Mouse (Mus musculus) fibroblast of lung, adult 2 months (primary cell): ENCODE data around the gene Wdr41.

Experiments
- DNase-seq: peaks from one replicate; pipeline ENCODE4 v3.0.0-alpha.2; 2011; ENCODE audit warnings: low read depth

Gene Wdr41

DNA sequence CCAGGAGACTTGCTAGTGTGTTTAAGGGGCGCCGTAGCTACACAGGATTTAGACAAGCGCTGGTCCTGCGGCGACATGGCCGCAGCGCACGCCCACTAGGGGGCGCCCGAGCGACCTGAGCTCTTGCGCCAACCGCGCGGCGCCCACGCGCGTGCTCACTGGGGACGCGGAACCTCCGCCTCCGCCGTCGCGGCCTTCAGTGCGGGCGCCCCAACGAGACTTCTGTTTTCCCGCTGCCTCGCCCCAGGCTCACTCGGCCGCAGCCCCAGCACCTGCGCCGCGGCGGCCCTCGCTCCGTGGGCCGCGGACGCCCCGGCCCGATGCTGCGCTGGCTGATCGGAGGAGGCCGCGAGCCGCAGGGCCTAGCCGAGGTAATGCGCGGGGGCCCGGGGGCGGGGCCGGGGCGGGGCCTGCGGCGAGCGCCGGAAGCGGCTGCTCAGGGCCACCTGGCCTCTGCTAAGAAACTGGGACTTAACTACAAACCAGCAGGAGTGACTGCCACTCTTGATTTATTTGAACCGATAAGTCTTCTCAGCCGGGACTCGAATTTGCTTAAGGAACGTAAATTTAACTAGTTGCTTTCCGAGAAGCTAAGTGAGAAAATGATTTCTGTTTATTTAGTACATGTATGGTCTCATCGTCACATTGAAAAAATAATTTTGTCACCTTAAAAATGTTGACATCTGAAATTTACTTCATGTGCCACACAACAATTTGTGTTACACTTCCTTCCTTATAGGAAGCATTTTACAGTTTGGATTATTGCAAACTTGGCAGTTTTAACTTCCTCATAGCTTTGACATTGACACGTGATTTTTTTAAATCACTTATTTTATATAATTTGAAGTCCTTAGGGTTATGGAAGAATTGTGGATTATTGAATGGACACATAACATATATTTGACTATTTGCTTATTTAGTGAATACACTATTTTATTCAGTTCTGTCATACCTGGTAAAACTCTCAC lies at the start of gene Wdr41:
Gene Wdr41, plus strand, starts transcription at position 126 of the 968 bp plus-strand sequence.
- DNase-seq, result peak; percentile 74

DNA sequence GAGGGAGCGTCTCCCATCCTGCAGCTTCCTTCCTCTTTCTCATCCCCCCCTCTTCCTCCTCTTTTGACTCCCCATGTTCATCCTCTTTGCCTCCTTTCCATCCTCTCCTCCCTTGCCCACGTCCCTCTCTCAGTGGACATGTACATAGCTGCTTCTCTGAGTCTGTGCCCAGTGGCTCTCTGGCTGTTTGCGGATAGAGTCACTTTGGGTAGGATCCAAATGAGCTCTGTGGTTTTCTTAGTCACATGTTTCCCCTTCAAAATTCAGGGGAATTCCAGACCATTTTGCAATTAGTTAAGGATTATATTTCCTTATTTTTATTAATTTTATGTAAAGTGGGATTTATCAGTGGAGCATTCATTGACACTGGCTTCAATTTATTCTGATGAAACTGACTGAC lies 48.1 kb upstream of the Wdr41 start:
- DNase-seq, result peak; percentile 17

DNA sequence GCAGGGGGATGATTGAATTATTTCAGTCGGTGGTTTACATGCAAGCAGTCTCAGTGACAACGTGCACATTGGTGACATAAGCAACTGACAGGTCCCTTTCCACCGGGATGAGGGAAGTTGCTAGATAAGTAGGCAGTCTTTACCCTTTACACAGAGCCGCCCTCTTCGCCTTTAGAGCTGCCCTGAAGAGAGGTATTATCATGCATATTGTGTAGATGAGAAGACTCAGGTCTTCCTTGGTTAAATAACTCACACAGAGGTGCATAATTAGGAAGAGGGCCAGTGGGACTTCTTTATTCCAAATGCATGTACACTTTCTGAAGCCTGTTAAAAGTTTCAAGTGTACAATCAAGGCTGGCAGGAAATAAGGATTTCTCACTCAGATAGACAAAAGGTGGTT lies 37.7 kb upstream of the Wdr41 start:
- DNase-seq, result no peak

DNA sequence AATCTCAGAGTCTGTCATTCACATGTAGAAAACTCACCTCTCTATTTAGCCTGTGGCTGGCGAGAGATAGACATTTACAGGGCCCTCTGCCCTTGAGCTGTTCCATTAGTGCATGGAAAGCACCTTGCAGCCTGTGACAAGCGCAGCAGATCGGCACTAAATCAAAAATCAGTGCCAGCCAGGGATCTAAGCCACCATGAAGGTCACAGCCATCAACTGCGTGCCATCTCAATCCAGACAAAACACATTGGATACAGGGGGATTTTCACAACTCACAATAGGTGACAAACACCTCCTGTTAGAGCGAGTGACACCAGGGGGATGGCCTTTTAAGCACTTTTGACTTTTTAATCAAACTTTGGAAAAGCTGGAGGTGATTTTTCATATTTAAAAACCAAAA lies 36.0 kb upstream of the Wdr41 start:
- DNase-seq, result no peak

DNA sequence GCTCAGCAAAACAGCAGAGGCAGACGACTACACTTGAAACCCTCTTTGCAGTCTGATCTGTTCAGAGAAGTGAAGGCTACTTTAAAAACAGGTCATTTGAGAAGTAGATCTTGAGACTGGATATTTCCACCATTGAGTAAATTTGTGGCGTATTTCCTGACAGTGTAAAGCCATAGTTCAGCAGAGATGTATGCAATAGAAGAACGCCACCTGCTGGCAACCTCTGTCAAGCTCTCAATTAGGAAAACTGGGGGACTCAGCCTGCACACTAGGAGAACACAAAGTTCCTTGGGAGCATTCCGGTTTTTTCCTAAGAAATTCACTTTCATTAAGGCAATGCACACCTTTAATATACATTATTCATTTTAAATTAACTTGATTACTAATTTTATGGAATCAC lies 34.9 kb upstream of the Wdr41 start:
- DNase-seq, result peak; percentile 33

DNA sequence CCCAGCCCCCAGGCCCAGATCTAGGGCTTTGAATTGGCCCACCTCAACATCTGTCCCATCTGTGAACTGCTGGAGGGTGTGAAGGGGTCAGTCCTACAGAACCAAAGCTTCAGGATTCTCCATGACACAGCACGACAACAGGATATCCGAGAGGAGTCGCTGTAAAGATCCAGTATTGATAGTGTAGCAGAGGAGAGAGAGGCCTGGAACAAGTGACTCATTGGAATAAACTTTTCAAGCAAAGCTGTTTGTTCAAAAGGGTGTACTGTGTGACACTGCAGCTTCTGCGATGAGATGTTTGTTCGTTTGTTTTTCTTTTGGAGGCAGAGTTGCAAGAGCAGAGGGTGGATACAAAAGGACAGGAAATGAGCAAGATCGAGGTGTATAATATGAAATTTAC lies 20.2 kb upstream of the Wdr41 start:
- DNase-seq, result no peak

DNA sequence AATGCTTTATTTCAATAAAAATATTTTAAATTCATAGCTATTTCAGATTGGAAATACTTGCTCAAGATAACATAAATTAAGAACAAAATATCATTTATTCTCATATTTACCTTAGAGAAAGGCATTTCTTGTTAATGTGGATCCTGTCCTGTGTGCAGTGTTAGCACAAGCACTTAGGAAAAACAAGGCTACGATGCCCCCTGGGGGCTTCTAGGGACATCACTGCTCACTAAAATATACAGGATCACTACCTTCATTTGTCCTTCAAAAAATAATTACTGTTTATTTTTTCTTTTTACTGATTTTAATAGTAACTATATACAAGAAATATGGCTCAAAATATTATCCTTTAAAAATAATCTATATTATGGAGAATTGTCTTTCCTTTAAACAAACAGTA lies 18.2 kb upstream of the Wdr41 start:
- DNase-seq, result no peak

DNA sequence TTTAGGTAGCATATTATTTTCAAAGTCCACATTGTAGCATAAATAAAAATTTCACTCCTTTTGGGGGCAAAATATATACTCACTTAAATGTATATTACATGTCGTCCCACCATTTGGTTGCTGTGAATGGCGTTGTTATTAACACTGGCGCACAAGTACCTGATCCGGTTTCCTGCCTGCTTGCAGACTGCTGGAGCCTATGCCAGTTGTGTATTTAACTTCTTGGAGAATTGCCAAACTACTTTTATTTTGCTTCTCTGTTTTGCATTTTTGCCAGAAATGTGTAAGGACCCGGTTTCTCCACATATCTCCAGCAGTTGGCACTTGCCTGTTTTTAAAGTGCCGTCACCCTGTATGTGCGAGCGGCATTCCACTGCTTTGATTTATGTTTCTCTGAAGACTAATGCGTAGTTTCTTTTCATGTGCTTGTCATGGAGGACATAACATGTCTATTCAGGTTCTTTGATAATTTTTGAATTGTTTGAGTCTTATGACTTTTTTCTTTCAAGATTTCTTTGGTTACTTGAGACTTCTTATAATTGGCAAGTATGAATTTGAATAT lies 6.1 kb upstream of the Wdr41 start:
- DNase-seq, result no peak

DNA sequence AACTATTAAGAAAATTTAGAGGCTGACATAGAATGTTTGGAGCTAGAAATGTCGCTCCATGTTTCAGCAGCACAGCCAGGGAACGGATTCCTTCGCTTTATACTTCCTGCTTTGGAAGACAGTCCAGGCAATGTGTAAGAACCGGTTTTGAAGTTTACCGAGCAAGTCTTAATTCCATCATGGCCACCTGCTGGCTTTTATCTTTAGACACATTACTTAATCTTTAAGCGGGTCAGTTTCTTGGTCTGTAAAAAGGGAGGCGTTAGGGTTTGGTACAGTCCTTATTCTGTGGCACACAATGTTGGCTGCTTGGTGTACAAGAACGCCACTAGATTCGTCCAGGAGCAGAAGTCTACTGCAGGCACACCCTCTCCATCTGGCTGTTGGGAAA lies 321 bp upstream of the Wdr41 start:
- no peak for DNase-seq

DNA sequence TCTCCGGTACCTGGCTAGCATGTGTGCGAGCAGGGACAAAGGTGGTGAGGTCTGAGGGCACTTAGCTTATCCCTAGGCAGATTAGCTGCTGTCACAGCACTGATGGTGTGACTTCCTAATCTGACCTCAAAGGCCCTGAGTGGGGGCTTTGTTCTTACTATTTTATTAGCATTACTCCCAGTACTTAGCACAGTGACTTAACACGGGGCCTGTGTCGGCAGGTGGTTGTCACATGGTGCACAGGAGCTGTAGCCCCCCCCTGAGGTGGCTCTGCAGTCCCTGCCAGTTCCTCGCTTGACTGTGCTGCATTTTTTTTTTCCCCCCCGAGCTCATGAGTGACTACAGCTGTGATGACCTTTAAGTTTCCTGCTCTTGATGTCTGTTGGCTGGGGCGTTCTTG lies 2.9 kb downstream of the Wdr41 start:
- DNase-seq, result no peak

DNA sequence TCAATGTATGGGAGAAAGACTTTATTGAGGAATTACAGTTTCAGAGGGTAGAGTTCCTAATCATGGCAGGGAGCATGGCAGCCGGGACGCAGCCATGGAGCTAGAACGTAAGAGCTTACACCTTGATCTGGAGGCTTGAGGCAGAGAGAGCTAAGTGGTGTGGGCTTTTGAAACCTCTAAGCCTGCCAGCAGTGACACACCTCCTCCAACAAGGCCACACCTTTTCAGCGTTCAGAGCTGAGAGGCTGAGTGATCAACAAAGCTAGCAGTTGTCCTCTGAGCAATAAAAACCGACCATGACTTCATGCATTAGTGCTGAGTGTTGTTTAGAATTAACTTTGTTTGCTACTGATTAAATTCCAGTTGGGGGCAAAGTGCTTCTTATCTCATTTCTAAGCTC lies 14.4 kb downstream of the Wdr41 start:
- no peak for DNase-seq

DNA sequence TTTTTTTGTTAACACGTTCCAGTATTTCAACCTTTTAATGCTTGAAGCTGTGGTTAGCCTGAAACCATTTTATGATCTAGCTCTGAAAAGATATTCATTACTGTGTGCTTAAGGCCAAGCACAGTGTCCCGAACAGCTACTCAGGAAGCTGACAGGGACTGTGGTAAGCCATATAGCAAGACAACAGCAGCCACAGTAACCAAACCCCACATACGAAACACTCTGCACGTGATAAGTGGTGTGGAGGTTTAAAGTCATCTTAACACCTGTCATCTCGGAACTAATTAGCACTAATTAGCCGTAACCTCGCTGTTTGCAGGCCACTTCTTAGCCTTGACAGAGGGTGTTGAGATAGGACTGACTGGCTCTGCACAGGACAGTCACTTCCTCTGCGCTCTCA lies 31.1 kb downstream of the Wdr41 start:
- DNase-seq, result no peak

DNA sequence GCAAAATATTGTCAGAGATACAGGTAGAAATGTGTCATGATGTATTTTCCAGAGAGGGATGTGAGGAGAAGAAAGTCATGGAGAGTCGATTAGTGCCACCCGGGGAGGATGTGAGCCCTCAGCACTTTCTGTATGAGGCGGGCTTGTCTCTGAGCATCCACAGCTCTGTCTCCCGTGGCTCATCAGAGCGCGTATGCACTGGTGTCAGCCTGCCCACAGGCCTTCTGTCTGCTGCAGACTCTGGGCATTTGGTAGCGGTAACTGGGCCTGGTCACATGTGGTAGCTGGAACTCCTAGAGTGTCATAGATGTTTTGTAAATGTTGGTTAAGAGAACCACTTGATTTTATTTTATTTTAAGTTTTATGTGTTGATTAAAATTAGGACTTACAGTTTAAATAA lies 33.1 kb downstream of the Wdr41 start:
- DNase-seq, result no peak

DNA sequence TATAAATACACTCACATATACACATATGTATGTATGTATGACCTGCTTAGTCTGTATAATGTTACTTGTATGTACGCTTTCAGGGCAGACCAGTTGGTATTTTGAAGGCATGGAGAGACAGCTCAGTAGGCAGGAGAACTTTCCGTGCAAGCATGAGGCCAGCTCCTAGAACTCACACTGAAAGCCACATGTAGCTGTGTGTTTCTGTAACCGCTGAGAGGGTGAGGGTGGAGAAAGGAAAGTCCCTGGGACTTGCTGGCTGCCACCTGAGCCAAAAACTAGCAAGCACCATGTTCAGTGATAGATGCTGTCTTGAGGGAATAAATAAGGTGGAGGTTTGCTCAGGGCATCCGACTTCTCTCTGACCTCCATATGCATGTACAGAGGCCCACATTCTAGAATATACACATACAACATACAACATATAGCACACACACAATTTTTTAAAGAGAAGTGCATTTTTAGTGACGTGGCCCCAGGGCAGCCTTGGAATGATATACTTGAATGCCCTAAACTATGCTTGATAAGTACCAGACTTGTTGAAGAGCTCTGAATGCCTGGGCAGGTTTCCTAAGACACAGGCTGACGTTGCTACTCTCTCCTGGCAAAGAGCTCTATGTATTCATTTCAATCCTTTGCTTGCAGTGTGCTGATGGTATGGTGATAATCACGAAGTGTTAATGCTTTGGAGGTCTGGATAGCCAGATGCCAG lies 35.6 kb downstream of the Wdr41 start:
- no peak for DNase-seq

DNA sequence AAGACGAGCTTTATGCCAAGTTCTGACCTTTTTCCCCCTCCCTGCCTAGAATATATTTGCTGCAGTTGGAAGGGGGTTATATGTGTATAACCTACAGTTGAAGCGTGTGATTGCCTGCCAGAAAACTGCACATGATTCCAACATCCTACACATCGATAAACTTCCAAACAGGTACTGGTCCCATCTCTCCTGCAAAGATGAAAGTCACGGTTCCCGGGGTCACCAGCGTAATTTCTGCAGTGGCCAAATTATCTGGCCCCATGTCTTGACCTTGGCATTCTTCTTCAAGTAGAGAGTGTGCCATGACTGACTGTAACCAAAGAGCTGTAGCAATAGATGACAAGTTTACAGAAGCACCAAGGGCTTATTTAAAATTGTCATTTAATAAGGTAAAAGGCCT lies 41.1 kb downstream of the Wdr41 start:
- DNase-seq, result no peak

DNA sequence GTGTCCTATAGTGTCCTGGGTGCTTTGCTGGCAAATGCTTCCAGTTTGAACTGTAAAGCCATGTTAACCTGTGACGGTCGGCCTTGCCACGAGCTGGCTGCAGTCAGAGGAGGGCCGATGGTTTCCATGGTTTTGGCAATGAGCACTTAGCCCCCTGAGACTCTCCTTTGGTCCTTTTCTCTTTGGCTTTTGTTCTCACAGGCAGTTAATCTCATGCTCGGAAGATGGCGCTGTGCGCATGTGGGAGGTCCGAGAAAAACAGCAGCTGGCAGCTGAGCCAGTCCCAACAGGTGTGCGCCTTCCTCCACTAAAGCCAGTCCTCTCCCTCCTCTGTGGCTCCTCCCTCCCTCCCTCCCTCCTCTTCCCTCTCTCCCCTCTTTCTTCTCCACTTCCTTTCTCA lies 41.8 kb downstream of the Wdr41 start:
- peak; percentile 11 for DNase-seq

DNA sequence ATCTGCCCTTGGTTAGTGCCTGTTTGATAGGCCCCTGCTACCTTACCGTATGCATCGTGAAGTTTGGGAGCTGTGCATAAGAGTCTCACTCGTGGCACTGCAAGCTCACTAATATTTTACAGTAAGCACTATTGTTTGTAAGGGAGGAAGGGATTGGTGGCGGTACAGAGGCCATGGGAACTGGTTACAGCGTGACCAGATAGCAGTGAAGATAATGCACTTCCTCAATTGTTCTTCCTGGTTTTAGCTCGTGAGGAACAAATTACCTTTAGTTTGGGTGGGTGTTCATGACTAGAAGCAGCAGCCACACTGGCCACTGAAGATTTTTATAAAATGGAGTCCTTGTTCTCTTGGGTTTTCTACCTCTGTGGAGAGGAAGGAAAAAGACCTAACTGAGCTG lies 43.2 kb downstream of the Wdr41 start:
- no peak for DNase-seq

DNA sequence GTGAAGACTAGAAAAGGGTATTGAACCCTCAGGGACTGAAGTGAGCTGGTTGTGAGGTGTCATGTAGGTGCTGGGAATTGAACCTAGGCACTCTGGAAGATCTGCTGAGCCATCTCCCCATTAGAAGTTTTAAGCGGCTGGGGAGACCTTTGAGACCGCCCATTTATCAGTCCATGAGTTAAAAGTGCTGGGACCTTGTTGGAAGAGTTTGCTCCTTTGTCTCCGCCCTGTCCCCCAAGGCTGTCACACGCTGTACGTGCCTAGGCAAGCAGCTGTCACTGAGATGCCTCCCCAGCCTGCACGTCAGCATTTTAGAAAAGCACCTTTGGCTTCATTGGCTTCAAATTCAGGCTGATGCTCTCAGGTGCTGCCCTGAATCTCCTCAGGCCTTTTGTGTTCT lies 44.1 kb downstream of the Wdr41 start:
- DNase-seq, result no peak

DNA sequence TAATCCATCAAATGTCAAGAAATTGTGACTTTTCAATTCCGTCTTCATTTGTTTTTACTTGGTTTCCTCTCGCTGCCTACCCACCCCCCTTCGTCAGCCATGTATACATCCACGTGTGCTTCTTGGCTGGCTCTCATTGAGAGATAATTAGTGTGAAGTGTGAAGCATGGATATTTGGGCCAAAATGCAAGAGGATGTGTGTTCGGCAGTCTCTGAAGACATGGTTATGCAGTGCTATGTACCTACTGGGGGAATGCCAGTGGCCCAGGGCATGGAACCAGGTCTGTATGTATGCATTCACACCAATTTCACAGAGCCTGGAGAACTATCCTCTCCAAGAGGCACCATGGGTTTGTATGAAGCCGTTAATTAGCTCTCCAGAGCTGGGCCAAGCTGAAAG lies 54.7 kb downstream of the Wdr41 start:
- DNase-seq, result no peak

DNA sequence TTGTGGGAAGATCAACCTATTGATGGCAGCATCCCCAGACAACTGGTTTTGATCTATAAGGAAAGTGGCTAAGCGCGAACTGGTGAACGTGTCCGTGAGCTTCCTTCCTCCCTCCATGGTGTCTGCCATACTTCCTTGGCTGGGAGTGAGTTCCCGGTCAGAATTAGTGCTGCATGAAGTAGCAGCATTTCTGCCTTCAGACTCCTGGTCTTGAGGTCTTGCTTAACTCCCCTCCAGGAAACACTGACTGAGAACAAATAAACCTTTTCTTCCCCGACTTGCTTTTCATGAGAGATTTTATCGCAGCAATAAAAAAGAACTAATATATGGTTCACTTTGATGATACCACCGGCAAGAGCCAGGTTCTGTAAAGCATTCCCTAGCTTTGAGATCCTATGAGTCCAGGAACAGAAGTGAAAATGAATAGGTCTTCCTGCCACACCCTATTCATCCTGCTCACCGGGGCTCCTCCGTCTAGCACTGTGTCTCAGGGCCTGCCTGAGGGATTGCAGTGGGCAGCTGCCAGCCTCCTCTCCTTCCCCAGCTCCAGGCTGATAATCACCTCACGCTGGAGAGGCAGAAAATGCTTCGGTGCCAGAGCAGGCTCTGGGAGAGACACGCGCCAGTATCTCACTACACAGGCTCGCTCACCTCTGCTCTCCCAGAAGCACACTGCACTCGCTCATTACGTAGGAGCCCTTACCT lies 56.1 kb downstream of the Wdr41 start:
- no peak for DNase-seq

DNA sequence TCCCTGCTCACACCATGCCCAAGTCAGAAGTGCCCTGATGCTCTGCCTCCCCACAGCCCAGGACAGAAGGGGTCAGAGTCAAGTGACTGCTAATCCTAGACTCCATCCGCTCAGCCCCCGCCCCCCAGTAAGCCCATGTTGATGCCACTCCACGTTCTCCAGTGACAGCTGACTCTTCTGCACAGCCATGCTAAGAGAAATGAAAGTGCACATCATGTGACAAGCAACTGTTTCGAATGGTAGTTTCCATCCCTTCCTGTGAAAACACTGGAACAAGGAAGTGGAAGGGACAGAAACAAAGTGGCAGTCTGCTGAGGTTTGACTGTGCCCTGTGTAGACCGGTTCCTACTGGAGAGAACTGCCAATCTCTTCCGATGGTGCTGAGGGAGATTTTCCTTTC lies 56.8 kb downstream of the Wdr41 start:
- DNase-seq, result no peak

DNA sequence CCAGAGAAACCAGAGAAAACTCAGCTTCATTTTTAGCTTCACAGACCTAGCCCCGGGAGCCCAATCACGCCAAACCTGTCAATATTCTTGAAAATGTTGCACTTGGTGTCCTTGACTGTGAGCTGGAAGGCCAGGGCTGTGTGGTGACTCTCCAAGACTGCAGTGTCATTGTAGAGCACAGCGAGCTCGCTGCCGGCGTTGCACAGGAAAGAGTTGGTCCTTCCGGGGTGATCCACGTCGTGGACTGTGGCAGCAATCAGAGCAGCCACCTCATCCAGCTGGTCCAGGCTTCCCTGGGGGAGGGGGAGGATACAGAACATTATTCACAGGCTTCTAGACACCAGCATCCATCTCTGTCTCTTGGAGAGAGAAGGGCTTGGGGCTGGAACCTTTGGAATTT lies 58.0 kb downstream of the Wdr41 start:
- no peak for DNase-seq

DNA sequence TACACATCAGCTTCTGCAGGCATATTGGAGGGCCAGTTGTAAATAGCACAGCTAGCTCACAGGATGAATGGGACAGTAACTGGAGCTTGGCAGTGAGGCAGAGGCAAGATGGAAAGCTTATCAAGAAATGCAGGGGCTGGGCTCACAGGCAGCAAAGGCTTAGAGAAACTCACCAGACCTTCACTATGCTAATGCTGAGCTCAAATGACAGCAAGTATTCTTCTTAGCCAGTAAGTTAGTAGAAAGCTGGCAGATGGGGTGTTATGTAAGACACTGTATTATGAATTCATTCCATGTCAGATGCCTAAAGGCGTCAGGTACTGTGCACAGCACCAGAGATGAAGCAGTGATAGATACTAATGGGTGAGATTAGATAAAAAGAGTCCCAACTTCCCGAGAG lies 58.6 kb downstream of the Wdr41 start:
- DNase-seq, result no peak
